Comparison of ENCODE assay signal across 16 mouse cellular contexts in the genomic region with DNA sequence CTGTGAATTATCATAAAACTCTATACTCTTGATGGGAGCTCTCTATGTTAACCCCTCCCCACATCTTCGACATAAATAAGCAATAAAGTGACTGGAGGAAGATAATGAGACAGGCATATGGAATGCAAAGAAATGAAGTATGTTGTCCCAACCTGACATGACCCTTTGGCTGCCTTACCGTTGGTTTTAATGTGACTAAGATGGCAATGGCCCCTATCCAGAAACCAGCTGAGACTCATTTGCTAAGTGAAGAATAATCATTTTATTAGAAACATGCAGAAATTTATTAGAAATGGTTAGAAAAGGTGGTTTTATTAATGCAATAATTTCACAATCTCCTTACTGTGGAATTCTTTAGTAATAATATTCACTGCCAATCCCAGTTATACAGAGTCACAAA.
"Had no signal": no experiment of that assay in that cellular context is flagged by ENCODE, and none has a peak within 500 bp of the region (broad histone marks: within the 10 kb centered on the region; RNA-seq: fewer than 3 reads in every experiment).

No protein-coding gene starts in this region.

- DNase-seq: heart, postnatal 10 days; heart, postnatal 14 days; heart, postnatal 36 days; heart, postnatal 4 days; kidney, adult 11 months; kidney, adult 18-20 months; kidney, adult 2 months; kidney, adult 8-10 months; kidney, adult 9 months; kidney, postnatal 10 days; kidney, postnatal 14 days; kidney, postnatal 25 days; kidney, postnatal 36 days; kidney, postnatal 4 days; layer of hippocampus, adult 9-11 months; layer of hippocampus, postnatal 36 days had no signal
